34 mouse cellular contexts compared by ENCODE assay signal in genomic region chr2:132853051-132853450, GRCm38 (mm10). TPM values are rescaled to one million over a fixed set of nuclear protein-coding genes. Genes with fewer than 3 reads are reported as not detected.
"Had no signal": no experiment of that assay in that cellular context is flagged by ENCODE, and none has a peak within 500 bp of the region (broad histone marks: within the 10 kb centered on the region; RNA-seq: fewer than 3 reads in every experiment).

No protein-coding gene starts in this region.

- H3K27ac ChIP-seq: heart, embryonic 13.5 days; heart, embryonic 15.5 days; hindbrain, embryonic 10.5 days; hindbrain, embryonic 12.5 days; hindbrain, embryonic 13.5 days; hindbrain, embryonic 14.5 days; hindbrain, embryonic 15.5 days; hindbrain, postnatal 0 days; intestine, embryonic 15.5 days; kidney, embryonic 15.5 days; kidney, postnatal 0 days; left cerebral cortex, adult 2 months had no signal

- DNase-seq: heart, postnatal 10 days; heart, postnatal 14 days; heart, postnatal 36 days; heart, postnatal 4 days; kidney, adult 11 months; kidney, adult 18-20 months; kidney, adult 2 months; kidney, adult 8-10 months; kidney, adult 9 months; kidney, postnatal 10 days; kidney, postnatal 14 days; kidney, postnatal 25 days; kidney, postnatal 36 days; kidney, postnatal 4 days; layer of hippocampus, adult 9-11 months; layer of hippocampus, postnatal 36 days had no signal

- H3K9me3 ChIP-seq: heart, embryonic 13.5 days; heart, embryonic 15.5 days; hindbrain, embryonic 10.5 days; hindbrain, embryonic 12.5 days; hindbrain, embryonic 13.5 days; hindbrain, embryonic 15.5 days; intestine, embryonic 15.5 days; kidney, embryonic 15.5 days had no signal

- H3K4me3 ChIP-seq: heart, embryonic 13.5 days; heart, embryonic 15.5 days; hindbrain, embryonic 10.5 days; hindbrain, embryonic 12.5 days; hindbrain, embryonic 13.5 days; hindbrain, embryonic 15.5 days; intestine, embryonic 15.5 days; kidney, embryonic 15.5 days; layer of hippocampus, adult 2 months; left cerebral cortex, adult 2 months had no signal

- H3K27me3 ChIP-seq: heart, embryonic 13.5 days; heart, embryonic 15.5 days; hindbrain, embryonic 12.5 days; hindbrain, embryonic 13.5 days; hindbrain, embryonic 15.5 days; intestine, embryonic 15.5 days; kidney, embryonic 15.5 days had no signal

- H3K4me2 ChIP-seq: heart, embryonic 13.5 days; heart, embryonic 15.5 days; hindbrain, embryonic 12.5 days; hindbrain, embryonic 13.5 days; hindbrain, embryonic 14.5 days; hindbrain, embryonic 15.5 days; intestine, embryonic 15.5 days; kidney, embryonic 15.5 days had no signal

- ATAC-seq: hindbrain, embryonic 16.5 days; hindbrain, postnatal 0 days; inflammation-experienced regulatory T-cells, adult 6 months; intestine, embryonic 15.5 days; intestine, embryonic 16.5 days; intestine, postnatal 0 days had no signal

- H3K9ac ChIP-seq: heart, embryonic 13.5 days; heart, embryonic 15.5 days; hindbrain, embryonic 12.5 days; hindbrain, embryonic 13.5 days; hindbrain, embryonic 14.5 days; hindbrain, embryonic 15.5 days; intestine, embryonic 15.5 days; kidney, embryonic 15.5 days had no signal

RNA-seq across cellular contexts. Expression of gene Lrrn4, which starts 27.6 kb away (rescaled TPM):
- polyA plus RNA-seq: hindbrain, embryonic 11.5 days; hindbrain, embryonic 13.5 days had no signal
